Mouse (Mus musculus) gonadal fat pad, adult 2 months (tissue): ENCODE measurements around the gene Tas2r125. TPM values are rescaled to one million over a fixed set of nuclear protein-coding genes. Genes with fewer than 3 reads are reported as not detected.
"Not testable (repeated sequence)": the region's sequence is repeated elsewhere in the genome, so short reads cannot be mapped to it uniquely, and the experiment has no call there.

Experiments
- DNase-seq: peaks from one replicate; pipeline ENCODE4 v3.0.0-alpha.2; 2012; ENCODE audit warnings: low read depth
- polyA plus RNA-seq: library from polyadenylated mRNA; depleted of rRNA; stranded (reverse); fragments of >200 nt; gene quantifications from 2 replicates; pipeline ENCODE4 v1.2.3, GENCODE M21; 2012; rRNA removed

Gene Tas2r125
- not detected in 2 replicates for polyA plus RNA-seq

DNA sequence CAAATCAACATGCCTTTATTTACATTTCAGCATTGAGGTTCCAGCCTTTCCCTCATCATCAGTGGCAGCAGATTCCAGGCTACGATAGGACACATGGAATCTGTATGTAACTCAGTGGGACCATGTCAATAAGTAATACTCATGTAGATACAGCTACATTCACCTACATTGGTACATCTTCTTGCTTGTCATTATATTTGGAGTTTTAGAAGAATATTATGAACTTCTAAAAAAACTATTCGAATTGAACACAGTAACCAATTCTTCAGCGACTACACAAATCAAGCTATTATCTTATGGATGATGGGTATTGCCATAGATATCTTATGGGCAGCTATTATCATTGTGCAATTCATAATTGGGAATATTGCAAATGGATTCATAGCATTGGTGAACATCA, at the start of gene Tas2r125:
TSS of gene Tas2r125 (plus strand) at position 301 of the 400 bp plus-strand sequence.
- no peak for DNase-seq

DNA sequence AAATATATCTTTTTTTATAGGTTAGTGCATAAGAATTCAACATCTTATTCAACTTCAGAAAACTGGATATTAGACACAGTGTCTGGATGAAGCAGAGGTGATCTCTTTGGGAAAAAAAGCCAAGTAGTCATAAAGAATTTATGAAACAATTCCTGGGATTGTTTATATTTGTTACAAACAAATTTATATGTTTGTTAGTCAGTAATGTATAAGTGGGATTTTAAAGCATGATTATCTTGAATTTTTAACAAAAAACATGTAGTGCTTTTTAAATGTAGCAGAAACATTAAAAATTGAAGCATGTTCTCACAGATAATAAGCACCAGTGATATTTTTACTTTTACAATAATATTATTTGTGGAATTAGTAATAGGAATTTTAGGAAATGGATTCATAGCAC, 41.7 kb upstream of the Tas2r125 start, which contains the start of gene Tas2r110:
TSS of gene Tas2r110 (plus strand) at position 301 of the 400 bp plus-strand sequence.
- no peak for DNase-seq

DNA sequence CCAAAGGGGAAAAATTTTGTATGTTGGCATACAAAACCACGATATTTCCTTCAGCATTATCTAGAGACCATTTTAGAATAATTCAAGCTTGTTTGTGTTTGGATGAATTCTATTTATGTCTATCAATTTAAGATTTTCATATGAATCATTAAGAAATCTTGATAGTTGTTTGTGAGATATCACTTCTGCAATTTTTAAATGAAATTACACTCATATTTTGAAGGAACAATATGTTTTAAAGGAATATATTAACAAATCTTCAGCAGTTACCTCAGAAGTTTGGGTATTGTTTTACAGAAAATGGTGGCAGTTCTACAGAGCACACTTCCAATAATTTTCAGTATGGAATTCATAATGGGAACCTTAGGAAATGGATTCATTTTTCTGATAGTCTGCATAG, 16.7 kb upstream of the Tas2r125 start, which contains the start of gene Tas2r113:
TSS of gene Tas2r113 (plus strand) at position 301 of the 400 bp plus-strand sequence.
- no peak for DNase-seq

DNA sequence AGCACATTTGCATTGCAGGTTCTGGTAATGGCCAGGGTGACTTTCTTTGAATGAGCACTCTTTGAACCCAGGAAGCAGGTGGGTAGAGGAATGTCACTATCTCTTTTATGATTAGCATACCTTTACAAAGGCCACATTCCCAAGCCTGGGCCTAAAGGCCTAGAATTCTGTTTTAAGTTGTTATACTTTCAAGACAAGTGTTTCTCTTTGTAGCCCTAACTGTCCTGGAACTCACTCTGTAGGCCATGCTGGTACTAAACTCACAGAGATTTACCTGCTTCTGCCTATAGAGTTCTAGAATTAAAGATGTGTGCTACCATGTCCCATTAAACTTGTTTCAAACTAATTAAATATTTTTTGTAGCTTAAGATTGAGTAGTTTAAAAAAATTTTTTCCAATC, 31.9 kb downstream of the Tas2r125 start:
- DNase-seq: not testable (repeated sequence)

DNA sequence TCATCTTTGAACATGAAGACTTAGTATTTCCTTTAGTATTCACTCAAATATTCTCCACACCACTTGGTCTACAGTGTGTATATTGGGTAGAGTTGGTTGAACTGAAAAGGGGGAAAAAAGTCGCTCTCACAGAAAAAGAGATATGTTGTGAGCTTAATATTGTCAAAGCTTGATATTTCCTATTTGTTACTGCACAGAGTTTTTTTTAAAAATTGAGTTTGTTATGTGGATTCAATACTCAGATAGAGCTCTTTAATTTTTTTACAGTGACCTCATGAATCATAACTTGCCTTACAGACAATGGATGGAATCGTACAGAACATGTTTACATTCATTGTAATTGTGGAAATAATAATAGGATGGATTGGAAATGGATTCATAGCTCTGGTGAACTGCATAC, 41.4 kb downstream of the Tas2r125 start, which contains the start of gene Tas2r129:
TSS of gene Tas2r129 (plus strand) at position 301 of the 400 bp plus-strand sequence.
- DNase-seq: no peak

DNA sequence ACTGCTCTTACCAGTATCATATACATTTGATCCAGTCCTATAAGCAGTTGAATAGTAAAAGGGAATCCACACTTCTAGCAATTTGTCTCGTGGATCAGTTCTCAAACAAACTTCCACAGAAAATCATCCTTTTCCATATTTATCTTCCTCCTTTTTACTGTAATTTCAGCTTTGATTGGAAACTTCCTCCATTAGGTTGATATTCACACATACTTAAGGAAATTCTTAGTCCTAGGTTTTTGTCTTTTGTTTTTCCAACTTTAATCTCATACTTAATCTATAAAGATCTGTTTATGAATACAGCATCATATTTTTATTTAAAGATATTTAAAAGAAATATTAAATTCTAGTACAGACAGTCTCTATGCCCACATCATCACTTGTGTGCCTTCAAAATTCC, 48.4 kb downstream of the Tas2r125 start, which contains the start of gene Tas2r131:
TSS of gene Tas2r131 (minus strand) at position 101 of the 400 bp plus-strand sequence.
- no peak for DNase-seq

Other genes with a start within 250 kb of the Tas2r125 start
- not detected in 2 replicates for gene Tas2r121, start 208.6 kb upstream of the Tas2r125 start, polyA plus RNA-seq
- gene Tas2r122, start 197.7 kb upstream of the Tas2r125 start, polyA plus RNA-seq: not detected in 2 replicates
- not detected in 2 replicates for gene Tas2r115, start 171.6 kb upstream of the Tas2r125 start, polyA plus RNA-seq
- not detected in 2 replicates for gene Tas2r124, start 154.9 kb upstream of the Tas2r125 start, polyA plus RNA-seq
- not detected in 2 replicates for gene Tas2r102, start 147.5 kb upstream of the Tas2r125 start, polyA plus RNA-seq
- gene Tas2r136, start 131.5 kb upstream of the Tas2r125 start, polyA plus RNA-seq: not detected in 2 replicates
- not detected in 2 replicates for gene Tas2r117, start 106.8 kb upstream of the Tas2r125 start, polyA plus RNA-seq
- gene Tas2r123, start 62.5 kb upstream of the Tas2r125 start, polyA plus RNA-seq: not detected in 2 replicates
- gene Tas2r116, start 54.2 kb upstream of the Tas2r125 start, polyA plus RNA-seq: not detected in 2 replicates
- not detected in 2 replicates for gene Tas2r110, start 41.6 kb upstream of the Tas2r125 start, polyA plus RNA-seq
- gene Tas2r113, start 16.6 kb upstream of the Tas2r125 start, polyA plus RNA-seq: not detected in 2 replicates
- not detected in 2 replicates for gene Tas2r129, start 41.5 kb downstream of the Tas2r125 start, polyA plus RNA-seq
- gene Tas2r131, start 48.3 kb downstream of the Tas2r125 start, polyA plus RNA-seq: not detected in 2 replicates
- not detected in 2 replicates for gene Tas2r109, start 71.3 kb downstream of the Tas2r125 start, polyA plus RNA-seq
- not detected in 2 replicates for gene Tas2r103, start 127.5 kb downstream of the Tas2r125 start, polyA plus RNA-seq
- gene Tas2r140, start 146.2 kb downstream of the Tas2r125 start, polyA plus RNA-seq: not detected in 2 replicates
- 69.1 and 87.1 TPM in 2 replicates for gene Smim10l1, start 195.3 kb downstream of the Tas2r125 start, polyA plus RNA-seq